Mouse (Mus musculus) cerebellum, postnatal 36 days (tissue): Measurements from ENCODE around the gene Gnat1.

Experiments used
- DNase-seq, 2 experiments: peaks; one replicate each; pipeline ENCODE4 v3.0.0; 2021 to 2022; ENCODE audit warnings: mixed read lengths in 2 of 2

Gnat1 gene

DNA sequence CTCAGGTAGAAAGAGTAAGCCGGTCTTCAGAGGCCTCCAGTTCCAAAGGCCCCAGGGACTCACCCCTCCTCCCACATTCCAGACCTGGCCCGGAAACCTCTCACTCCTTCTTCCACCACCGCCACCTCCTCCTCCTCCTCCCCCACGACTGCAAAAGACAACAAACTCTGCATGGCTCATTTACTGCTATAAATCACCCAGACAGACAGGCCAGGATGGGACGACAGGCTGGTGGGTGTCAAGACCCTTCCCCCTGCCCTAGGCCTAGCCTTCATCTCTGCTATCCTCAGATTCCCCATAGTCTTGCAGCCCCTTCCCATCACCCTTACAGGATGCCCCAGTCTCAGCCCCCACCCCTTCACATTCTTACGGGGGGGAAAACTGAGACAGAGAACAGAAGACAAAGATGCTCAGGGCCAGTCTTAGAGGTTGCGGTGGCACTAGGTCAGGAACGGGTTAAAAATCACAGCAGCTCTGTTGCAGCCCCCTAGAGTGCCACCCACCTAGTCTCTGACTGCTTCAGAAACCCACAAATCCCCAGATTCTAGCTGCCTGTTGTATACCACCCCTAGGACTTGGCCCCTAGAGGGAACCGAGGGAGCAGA, 20.0 kb upstream of the Gnat1 start:
- DNase-seq = no peak

DNA sequence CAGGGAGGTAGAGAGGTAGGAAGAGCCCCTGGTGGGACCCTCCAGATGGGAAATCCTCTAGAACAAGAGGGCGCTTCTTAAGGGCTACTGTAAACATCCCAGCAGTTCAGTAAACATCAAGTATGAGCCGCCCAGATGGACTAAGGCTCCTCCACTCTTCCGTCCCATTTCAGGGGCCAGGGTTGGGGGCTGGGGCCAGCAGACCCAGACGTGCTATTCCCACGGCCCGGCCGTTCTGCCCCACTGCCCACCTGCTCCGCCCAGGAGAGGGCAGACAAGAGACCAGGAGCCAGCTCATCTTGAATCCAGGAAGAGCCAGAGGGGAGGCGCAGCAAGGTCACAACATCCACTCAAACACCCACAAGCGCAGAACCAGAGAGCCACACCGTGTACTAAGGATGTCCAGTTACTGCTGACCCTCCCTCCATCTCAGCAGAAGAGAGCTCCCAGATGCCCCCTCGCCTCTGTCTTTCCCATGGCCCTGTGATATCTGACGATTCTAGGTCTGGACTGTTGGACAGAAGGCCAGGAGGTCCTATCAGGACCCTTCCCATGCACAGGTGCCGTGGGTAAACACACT, 19.2 kb upstream of the Gnat1 start:
- no peak for DNase-seq

DNA sequence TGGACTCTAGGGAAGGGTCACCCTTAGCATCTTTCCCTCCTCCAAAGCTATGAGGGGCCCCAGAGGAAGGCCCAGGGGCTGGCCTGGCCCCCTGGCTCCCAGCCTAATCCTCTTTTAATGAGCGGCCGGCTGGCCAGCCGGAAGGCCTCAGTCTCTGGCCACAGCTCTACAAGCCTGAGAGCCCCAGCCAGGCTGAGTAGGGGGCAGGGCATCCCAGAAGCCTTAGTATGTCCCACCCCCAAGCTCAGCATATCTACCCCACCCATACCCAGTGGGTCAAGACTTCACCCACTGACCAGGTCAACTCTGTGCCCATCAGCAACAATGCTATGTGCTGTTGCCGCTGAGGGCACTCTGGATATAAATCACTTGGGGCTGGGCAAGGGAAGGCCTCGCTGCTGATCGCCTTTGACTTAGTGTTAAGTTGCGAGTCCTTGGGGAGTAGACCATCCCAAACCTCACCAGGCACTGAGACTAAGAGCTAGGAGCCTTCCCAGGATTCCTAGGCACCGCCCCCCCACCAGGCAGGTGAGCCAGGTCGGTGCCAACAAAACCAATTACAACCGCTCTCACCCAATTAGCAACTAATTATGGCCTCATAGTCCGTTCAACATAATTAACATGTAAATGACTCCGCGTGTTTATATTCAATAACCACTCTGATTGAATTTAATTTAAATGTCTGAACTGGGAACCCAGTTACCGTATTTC, 18.5 kb upstream of the Gnat1 start:
- DNase-seq = no peak

DNA sequence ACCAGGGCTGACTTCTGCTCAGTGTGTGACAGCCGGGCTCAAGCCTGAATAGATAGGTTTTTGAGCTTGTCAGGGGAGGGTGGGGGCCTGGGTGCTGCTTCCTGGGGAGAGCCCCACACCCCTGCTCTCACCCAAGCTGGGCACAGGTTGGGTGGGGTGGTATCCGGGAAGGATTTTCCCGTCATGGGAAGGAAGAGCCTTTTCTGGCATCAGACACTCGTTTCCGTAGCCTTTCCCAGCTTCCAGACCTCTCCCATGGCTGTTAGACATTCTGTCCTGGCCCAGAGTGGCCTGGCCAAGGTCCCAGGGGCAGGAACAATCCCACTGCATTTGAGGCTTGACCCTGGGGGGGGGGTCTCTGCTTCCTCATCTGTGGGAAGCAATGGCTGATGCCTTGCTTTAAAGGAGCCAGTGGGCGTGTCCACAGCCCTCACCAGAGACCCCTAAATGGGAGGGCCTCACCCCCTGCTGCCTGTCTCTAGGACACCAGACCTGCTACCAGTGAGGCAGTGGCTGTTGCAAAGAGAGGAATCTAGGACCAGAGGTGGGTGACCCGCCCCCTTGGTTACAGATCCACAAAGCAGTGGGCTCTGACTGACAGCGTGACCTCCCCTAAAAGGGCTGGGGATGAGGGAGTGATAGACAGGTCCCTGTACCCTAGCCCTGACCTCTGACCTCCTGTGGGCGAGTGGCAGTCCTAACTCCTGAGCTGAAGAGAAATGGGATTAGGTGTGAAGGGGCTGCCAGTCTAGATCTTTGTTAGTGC, 17.5 kb upstream of the Gnat1 start:
- no peak for DNase-seq

DNA sequence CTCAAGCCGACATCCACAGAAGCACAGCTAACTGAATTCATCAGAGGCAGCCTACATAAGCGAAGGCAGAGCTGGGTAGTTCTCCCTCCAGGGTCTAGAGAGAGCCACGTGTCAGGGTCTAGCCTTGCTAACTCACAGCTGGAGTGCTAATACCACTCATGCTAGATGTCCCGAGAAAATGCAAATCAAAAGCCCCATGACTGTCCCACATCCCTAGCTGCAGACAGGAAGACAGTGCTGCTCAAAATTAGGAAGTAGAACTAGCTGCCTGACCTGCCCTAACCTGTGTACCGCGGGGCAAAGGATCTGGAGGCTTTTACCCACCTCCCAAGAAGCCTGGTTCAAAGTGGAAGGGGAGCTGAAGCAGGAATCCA, 16.6 kb upstream of the Gnat1 start:
- no peak for DNase-seq

DNA sequence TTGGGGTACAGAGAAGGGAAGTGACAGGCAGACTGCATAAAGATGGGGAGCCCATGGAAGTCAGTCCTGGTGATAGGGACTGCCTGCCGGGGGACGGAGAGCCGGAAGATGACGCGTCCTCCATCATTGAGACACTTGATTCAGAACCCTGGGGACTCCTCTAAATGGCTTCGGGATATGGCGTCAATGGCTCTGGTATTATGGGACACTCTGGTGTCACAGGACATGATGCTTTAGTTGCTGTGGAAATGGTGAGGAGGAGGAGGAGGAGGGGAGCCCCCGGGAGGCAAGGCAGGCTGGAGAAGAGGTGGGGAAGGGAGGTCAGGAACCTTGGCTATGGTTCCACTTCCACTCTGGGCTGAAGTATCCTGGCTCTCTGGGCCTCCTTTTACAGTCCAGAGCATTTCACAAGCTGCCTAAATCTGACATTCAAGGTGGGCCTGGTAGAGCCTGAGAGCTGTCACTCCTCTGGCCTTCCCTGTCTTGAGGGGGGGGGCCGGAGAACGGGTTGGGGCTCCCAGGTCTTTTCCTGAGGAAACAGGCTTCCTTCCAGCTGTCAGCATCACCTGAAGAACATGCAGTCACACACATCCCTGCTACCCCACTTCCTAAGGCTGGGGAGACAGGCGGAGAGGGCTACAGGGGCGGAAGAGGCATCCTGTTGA, 16.1 kb upstream of the Gnat1 start:
- DNase-seq = no peak

DNA sequence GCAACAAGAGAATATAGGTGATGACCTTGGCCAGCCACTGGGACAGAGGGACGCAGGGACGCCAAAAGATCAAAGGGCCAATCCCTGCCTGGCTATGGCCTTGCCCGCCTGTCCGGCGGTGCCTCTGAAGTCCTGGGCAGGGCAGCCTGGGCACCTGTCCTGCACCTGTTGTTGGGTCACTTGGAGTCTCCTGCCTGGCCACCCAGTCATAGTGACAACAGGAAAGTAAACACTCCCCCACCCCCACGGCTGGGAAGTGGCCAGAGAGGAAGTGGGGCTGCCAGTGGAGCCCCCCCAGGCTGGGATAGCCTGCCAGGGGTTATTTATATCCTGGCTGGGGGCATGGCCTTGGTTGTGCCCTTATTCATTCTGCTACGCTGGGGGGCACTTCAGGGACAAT, 15.1 kb upstream of the Gnat1 start:
- DNase-seq = no peak

DNA sequence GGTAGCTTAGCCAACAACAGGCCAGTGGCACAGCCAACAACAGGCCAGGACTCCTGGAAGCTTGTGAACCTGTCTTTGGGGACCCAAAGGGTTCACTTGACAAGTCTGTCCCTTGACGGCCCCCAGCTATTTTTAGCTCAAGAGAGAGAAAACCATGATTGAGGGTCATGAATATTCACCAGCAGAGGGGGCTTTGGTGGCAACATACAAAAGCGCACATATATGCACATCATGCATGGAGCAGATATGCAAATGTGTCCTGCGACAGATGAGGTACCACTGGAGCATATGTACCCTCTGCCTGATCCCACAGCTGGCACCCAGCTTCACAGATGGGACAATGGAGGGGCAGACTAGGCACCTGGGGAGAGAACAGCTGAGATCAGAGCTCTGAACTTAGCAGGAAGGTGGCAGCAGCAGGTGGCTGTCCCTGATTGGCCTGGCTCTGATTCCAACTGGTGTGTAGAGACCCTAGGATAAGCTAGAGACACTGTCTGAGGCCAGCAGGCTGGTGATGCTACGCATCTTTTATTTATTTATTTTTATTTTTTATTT, 14.0 kb upstream of the Gnat1 start:
- no peak for DNase-seq

DNA sequence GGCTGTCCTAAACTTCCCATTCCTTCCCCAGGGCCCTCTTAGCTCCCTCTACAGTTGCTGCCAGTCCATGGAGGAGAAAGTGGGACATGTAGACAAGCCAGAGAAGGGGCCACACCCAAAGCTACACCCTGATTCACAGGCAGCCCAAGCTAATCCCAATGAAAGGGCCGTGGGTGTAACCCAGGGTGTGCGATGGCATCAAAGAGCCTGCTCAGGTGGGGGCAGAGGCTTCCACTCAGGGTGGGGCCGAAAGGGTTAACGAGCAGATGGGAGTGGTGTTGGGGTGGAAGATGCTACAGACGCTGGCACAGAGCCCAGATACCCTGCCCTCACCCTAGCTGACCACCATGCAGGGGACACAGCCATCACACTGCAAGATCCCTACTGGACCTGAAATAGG, 13.3 kb upstream of the Gnat1 start:
- DNase-seq = no peak

DNA sequence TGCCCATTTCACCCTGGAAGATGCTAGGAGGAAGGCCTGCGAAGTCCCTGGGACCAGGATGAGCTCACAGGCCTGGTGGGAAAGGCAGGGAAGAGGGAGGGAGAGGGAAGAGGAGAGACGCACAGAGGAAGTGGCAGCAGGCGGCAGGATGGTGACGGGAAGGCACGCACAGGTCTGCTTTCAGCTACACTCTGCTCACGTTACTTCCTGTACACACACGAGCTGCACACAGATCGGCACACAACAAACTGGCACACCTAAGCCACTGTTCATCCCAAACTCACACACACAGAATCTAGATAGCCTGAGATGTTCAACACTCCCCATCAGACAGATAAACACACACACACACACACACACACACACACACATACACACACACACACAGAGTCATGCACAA, 10.9 kb upstream of the Gnat1 start:
- DNase-seq = no peak

DNA sequence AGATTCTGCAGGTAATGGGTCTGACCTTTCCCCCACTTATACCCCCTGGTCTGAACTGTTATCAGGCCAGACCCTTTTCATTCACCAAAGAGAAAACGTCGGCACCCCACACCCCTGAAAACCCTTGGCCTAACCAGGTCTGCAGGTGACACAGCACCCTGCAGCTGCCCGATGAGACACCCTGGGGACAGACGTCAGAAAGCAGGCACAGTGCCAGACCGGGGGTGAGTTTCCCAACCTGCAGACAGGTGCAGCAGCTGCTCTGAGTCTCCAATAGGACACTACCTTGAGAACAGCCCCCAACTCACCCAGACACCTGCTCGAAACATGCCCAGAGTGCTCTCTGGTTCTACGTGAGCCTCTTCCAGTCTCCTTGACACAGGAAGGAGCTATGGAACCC, 9.4 kb upstream of the Gnat1 start:
- no peak for DNase-seq

DNA sequence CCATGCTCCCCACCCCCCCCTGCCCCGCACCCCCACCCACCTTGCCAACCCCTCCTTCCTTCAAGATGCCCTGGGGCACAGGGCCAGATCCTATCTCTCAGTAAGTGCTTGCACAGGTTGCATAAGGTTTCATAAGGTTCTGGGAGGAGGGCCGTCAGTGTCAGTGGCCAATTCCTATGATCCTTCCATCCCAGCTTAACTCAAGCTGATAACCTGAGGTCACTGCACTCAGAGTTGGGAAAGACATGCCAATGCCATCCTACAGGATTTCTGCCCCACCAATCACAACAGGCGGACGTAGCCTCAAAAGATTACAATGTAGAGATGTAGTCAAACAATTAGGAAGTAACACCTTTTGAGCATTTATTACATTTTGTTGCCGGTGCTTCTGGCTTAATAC, 8.9 kb upstream of the Gnat1 start:
- no peak for DNase-seq

DNA sequence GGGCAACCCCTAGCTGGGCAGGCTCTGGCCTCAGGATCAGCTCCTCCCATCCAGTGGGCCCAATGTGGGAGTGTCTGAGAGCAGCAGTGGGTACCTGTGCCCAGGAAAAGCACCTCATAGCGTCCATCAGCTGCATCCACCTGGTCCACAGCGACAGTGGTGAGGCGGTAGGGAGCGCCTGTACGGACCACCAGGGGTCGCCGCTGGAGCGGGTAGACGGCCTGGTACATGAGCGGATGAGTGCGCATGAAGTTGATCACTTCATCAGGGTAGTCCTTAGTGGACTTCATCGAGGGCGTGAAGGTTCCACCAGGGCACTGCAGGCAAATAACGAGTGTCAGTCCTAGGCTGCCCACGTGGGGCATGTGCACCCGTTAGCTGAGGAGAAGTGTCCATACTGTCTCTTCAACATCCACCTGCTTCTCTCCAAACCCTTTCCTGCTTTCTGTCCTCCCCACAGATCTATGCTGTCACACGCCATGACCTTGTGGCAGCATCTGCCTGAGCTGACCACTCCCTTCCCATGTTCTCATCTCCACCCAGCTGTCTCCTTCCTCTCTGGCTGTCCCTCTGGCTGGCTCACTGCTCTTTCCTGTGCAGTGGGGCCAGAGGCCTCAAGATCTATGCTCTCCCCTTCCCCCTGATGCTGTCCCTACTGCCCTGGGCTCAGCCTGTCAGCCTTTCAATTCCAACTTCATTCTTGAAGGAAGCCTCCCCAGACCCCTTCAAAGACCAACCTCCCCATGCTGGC, 5.9 kb upstream of the Gnat1 start:
- peak; percentile 24 to 47 for DNase-seq

DNA sequence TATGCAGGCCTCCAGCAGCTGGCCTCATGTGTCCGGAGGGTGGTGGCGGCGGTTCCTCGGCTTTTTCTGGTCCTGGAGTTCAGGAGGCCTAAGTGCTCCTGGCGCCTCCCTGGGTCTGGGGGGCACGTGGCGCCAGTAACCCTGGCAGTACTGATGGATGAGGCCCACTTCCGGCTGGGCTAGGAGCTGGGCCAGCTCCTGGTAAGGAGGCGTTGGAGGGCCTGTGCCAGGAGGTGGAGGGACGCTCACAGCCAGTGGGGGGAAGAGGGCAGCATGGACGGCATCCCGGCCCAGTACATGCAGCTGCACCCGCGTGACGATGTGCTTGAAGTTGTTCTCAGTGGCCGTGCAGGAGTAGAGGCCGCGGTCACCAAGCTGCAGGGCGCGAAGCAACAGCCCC, 2.9 kb upstream of the Gnat1 start:
- no peak for DNase-seq

DNA sequence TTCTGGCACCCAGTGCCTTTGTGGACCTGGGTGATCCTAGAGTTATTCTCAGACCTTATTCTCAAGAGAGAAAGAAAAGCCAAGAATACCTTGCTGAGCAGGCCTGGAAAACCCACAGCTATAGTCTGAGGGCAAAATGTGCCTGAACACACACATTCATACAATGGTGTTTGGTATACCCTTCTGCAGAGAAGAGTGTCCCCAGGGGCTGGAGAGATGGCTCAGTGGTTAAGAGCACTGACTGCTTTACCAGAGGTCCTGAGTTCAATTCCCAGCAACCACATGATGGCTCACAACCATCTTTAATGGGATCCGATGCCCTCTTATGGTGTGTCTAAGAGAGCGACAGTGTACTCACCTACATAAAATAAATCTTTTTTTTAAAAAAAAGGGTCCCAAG, 651 bp downstream of the Gnat1 start:
- DNase-seq = no peak

DNA sequence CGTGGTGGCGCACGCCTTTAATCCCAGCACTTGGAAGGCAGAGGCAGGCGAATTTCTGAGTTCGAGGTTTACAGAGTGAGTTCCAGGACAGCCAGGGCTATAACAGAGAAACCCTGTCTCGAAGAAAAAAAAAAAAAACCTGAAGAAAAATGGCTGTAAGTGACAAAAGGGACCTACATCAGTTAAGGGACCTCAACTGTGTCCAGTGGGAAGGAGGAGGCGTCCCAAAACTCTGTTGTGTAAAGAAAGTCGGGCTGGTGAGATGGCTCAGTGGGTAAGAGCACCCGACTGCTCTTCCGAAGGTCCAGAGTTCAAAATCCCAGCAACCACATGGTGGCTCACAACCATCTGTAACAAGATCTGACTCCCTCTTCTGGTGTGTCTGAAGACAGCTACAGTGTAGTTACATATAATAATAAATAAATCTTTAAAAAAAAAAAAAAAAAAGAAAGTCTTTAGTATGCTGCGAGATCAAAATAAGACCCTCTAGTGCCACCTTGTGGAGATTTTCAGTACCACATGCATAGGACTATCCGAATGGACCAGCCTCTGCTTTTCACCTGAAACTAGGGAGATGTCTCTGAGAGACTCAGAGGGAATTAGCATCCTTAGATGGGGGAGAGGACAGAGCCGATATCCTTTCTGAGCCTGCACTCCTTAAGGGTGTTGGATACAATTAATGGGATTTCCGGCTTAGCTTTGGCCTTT, 1.5 kb downstream of the Gnat1 start:
- peak; percentile 71 to 90 for DNase-seq

DNA sequence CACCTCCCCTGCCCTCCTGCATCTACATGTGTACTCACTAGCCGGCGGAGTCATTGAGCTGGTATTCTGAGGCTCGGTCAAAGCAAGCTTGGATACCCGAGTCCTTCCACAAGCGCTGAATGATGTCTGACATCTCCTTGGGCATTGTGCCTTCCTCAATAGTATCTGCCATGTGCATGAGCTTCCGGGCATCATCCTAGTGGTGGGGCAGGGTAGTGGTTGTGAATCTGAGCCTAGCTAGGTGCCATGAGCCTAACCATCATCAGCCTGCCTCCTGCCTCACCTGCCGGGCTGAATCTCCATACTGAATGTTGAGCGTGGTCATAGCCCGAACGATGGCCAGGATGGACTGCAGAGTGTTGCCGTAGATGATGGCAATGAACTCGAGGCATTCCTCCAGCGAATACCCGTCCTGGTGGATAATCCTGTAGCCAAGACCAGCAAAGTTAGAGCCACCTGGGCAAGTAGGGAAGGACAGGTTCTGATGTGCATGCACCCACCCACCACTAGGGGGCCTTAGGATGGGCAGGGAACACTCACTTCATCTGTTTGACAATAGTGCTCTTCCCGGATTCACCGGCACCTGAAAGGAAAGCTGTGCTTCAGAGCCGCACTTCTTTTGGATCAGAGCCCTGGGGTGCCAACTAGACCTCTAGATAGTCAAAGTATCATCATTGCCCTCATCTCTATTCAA, 2.3 kb downstream of the Gnat1 start:
- peak; percentile 48 to 66 for DNase-seq

DNA sequence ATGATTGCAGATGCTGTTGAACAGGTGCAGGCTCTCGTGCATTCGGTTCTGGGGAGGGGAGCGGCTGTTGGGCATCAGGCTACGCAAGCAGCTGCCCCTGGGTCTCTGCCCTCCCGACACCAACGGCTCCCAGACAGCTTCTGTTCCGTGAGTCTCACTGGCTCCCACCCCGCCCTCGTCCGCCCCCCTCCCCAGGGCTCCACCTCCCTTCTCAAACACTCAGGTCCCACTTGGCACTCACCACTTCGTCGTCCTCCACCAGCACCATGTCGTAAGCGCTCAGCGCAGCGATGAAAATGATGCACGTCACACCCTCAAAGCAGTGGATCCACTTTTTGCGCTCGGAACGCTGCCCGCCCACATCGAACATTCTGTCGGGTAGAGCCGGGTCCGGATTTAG, 3.2 kb downstream of the Gnat1 start:
- no peak for DNase-seq

DNA sequence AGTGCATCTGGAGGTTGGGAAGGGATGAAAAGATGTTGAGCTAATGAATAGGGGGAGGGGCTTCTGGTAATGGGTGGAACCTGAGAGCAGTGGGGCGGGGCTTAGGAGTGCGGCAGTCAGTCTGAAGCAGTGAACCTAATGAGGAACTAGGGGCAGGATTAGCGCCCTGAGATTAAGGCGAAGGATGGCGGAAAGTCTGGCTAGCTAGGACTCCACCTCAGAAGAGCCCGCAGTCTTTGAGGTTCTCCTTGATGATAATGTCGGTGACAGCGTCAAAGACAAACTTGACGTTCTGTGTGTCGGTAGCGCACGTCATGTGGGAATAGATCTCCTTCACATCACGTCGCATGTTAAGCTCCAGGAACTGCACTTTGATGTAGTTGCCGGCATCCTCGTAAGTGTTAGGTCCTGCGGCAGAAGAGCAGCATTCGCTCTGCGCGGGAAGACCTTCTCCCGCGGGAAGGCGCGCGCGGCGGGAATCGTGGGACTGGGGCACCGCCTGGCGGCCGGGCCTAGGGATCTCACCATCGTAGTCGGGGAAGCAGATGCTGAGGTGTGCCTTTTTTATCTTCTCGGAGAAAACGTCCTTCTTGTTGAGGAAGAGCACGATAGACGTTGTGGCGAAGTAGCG, 3.7 kb downstream of the Gnat1 start:
- DNase-seq = peak; percentile 50 to 63
